Mouse (Mus musculus) myocyte (in vitro differentiated cells): Measurements from ENCODE around the gene Hoxa2.

Source experiments
- CEBPB ChIP-seq: IDR thresholded peaks from 2 replicates; pipeline ENCODE4 v1.6.1; 2011; ENCODE audit warnings: mild to moderate bottlenecking, moderate library complexity; ENCODE audit not compliant: poor library complexity, insufficient read depth, severe bottlenecking
- E2F4 ChIP-seq: IDR thresholded peaks from one replicate; pipeline ENCODE4 v1.6.1; 2011; ENCODE audit warnings: mild to moderate bottlenecking, control low read depth, moderate library complexity; ENCODE audit not compliant: insufficient read depth
- MAX ChIP-seq: IDR thresholded peaks from one replicate; pipeline ENCODE4 v1.6.1; 2011; ENCODE audit warnings: low read depth, mild to moderate bottlenecking, control low read depth
- MYOD1 ChIP-seq, 3 experiments: IDR thresholded peaks; one replicate each; pipeline ENCODE4 v1.6.1; 2011; ENCODE audit warnings: control low read depth in 2 of 3, low read depth in 2 of 3, mild to moderate bottlenecking in 2 of 3, moderate library complexity in 1 of 3; ENCODE audit not compliant: insufficient read length in 2 of 3, control insufficient read depth in 1 of 3
- MYOG ChIP-seq, 3 experiments: IDR thresholded peaks; one replicate each; pipeline ENCODE4 v1.6.1; 2011; ENCODE audit warnings: control low read depth in 2 of 3, low read depth in 2 of 3, mild to moderate bottlenecking in 2 of 3; ENCODE audit not compliant: insufficient read length in 2 of 3, control insufficient read depth in 1 of 3, insufficient read depth in 1 of 3
- POLR2A ChIP-seq: IDR thresholded peaks from one replicate; pipeline ENCODE4 v1.6.1; 2011; ENCODE audit warnings: low read depth, mild to moderate bottlenecking, control low read depth, moderate library complexity; ENCODE audit not compliant: insufficient read length
- POLR2AphosphoS2 ChIP-seq: IDR thresholded peaks from one replicate; pipeline ENCODE4 v1.6.1; 2011; ENCODE audit warnings: low read depth, control low read depth; ENCODE audit not compliant: insufficient read length
- SRF ChIP-seq: IDR thresholded peaks from one replicate; pipeline ENCODE4 v1.6.1; 2011; ENCODE audit warnings: low read depth; ENCODE audit not compliant: control insufficient read depth, insufficient read length
- TCF12 ChIP-seq: IDR thresholded peaks from one replicate; pipeline ENCODE4 v1.6.1; 2011; ENCODE audit warnings: mild to moderate bottlenecking, control low read depth; ENCODE audit not compliant: poor library complexity, insufficient read depth, severe bottlenecking
- TCF3 ChIP-seq: IDR thresholded peaks from one replicate; pipeline ENCODE4 v1.6.1; 2011; ENCODE audit warnings: low read depth, control low read depth; ENCODE audit not compliant: insufficient read length
- USF1 ChIP-seq: IDR thresholded peaks from one replicate; pipeline ENCODE4 v1.6.1; 2011; ENCODE audit warnings: low read depth, mild to moderate bottlenecking, control low read depth, moderate library complexity

GRCm38 (mm10) chr6:52203371-52204049, 38.9 kb upstream of the Hoxa2 start:
- TF ChIP-seq POLR2A (no peak), MAX (no peak), USF1 (no peak), E2F4 (no peak), MYOD1 (IDR thresholded peaks at IDR 0.05; ENCODE audit: control insufficient read depth in 1 of 3, insufficient read length in 2 of 3, low read depth in 2 of 3) (no peak), POLR2AphosphoS2 (no peak), SRF (no peak), CEBPB (no peak), TCF3 (no peak), TCF12 (no peak), MYOG (IDR thresholded peaks at IDR 0.05; ENCODE audit: control insufficient read depth in 1 of 3, insufficient read depth in 1 of 3, insufficient read length in 2 of 3, low read depth in 2 of 3) (no peak)
